Mouse (Mus musculus) embryo, embryonic 10 days (tissue): ENCODE measurements at regions not wholly inside any gene's neighbourhood (a gene's known extent, or its start where the extent isn't known, plus 50 kb on each side); places are given as distances from the start of the nearest gene placed in this dataset.

Source experiments
- DNase-seq: peaks from one replicate; pipeline ENCODE4 v3.0.0-alpha.2; 2015; ENCODE audit warnings: low spot score

- DNase-seq: no peak
Measured at GRCm38 (mm10) chr14:71231223-71231815, 631.7 kb upstream of the Fam160b2 start.

GRCm38 (mm10) chr14:71230484-71231188 is 631.0 kb upstream of the Fam160b2 start:
- DNase-seq: no peak

DNA sequence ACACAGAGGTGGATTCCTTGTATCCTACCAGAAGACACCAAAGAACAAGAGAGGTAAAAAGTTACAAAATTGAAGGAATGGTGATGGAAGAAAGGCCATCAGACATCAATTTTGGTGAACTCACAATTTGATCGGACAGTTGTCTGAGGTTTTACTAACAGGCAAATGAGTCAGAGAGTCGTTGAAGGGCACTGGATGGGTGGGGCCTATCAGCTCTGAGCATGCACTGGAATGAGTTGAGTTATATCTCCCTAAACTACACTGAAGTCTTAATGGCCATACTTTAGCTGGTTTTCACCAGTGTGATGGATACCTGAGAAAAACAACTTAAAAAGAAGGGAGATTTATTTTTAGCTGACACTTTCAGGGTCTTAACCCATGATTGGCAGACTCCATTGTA is 630.3 kb upstream of the Fam160b2 start:
- DNase-seq: no peak

GRCm38 (mm10) chr14:71228894-71229446 is 629.3 kb upstream of the Fam160b2 start:
- no peak for DNase-seq

DNA sequence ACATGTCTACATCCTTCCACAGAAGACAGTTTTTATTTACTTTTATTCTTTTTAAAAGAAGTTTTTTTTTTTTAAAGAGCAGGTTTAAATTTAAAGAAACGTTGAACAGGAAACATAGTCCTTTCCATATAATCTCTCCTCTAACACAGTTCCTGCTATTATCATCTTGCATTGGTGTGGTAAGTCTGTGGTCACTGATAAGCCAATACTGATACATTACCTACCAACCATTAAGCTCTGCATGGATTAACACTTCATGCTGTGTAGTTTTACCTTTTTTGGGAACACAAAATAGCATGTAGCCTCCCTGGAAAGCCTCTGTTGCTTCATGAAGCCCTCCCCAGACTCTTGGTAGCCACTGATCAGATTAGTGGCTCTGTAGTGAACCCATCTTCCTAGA is 617.4 kb upstream of the Fam160b2 start:
- no peak for DNase-seq

GRCm38 (mm10) chr14:71211359-71211978 is 611.8 kb upstream of the Fam160b2 start:
- no peak for DNase-seq

DNA sequence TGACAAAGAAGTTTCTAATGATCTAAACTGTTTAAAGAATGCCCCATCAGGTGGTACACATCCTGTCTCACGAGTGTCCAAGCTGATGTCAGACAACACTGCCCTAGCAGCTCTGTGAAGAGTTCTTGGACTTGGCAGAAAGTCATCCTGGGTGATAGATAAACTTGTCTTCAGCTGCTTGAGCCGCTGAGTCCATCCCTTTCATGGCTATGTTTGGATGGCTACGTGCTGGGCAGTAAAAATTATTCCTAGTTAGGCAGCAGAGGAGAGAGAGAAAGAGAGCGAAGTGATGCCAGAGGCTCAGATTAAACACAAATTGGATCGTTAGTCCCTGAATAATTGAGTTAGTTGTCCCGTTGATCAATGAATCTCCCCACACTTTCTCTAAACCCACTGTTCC is 603.8 kb upstream of the Fam160b2 start:
- DNase-seq: no peak

- DNase-seq: no peak
Measured at GRCm38 (mm10) chr14:71200917-71201316, 601.3 kb upstream of the Fam160b2 start.

DNA sequence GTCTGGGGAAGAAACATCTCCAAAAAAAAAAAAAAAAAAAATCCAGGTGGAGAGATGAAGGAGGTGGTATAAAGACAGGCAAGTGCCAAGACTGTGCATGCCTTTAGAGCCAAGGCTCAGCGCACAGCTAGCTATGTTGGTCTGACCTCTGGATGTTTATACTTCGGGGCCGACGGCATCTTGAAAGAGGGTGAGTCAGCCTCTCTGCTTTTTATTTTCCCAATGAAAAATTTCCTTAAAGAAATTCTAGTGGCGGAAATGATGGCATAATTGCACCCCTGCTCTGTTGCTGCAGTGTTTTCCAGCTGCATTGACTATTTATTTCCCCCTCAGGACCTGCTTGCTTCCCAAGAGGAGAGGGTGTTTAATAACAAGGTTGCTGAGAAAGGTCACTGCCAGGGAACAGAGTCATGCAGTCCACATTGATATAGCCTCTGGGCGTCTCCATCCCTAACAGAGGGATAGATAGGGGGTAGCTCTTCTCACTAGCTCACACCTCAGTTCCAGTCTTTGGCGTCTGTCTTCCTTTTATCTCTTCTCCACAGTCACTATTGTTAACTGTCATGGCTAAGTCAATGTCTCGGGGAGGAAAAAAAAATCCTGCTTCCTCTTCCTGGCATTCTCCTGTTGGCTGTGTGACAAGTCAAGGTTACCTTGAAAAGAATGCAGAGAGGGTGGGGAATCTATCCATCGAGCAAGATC is 599.7 kb upstream of the Fam160b2 start:
- DNase-seq: peak; percentile 4

DNA sequence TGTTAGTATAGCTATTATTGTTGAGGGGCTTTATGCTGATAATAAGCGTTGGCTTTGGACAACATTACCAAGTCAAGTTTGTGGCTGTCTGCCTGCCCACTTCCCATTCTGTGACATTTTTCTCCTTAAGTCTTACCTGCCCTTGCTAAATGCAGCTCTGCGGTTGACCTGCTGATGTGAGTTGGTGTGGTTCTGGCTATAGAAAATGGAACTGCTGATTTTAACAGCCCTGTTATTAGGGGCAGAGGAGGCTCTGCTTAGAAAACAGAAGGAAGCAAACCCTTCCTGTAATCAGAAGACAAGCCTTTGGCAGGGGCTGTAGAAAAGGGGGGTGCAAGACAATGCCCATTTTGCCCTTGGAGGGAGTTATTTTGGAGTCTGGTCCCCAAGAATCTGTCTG is 594.6 kb upstream of the Fam160b2 start:
- DNase-seq: no peak

- DNase-seq: no peak
Measured at GRCm38 (mm10) chr14:71192486-71192885, 592.9 kb upstream of the Fam160b2 start.

DNA sequence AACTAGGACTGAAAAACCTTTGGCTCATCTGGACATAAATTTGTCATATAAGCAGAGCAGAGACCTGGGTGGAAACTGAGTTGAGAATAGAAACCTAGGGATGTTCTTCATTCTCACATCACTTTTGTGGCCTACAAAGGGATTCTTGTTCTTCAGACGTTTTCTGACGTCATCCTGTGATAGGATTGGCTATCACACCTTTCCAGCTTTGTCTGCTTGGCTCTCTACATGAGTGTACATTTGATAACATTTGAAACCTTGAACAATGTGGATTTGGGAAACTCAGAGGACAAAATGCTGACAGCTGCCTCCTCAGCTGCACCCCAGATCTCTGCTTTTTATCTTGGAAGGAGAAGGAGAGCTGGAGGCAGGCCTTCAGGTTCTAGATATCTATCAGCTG is 589.7 kb upstream of the Fam160b2 start:
- DNase-seq: no peak

- no peak for DNase-seq
Measured at GRCm38 (mm10) chr14:71177341-71177740, 577.7 kb upstream of the Fam160b2 start.

DNA sequence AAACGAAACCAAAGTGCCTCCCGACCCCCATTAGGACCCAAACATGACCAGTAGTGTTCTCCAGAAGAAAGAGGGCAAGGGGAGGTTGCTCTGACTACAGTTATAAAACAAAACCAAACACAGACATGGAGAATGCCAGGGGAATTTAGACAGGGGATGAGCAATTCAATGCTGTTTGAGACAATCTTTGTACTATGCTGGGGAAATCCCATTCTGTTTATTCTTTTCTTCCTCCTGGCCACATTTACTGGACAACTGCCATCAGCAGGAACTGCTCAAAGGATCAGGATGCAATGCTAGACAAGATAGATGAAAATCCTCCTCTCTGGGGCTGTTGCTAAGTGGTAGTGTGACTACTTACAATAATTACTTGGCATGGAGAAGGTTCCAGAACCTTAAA is 574.5 kb upstream of the Fam160b2 start:
- no peak for DNase-seq

GRCm38 (mm10) chr14:71159556-71159955 is 559.9 kb upstream of the Fam160b2 start:
- DNase-seq: no peak

DNA sequence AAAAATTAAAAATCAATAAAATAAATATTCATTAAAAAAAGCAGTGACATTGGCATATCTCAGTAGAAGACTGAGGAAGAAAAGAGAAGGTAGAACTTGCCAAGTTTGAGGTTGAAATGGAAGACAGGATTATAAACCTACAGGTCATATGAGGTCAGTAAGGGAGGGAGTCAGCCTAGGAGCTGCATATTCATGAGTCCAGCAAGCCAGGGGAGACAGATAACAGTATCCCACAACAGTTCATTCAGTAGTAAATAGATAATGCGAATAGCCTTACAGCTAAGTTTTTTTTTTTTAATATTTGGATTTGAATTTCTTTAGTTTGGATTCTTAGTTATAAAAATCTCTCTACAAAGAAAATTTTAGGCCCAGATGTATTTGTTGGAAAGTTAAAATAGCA is 542.8 kb upstream of the Fam160b2 start:
- no peak for DNase-seq

- no peak for DNase-seq
Measured at GRCm38 (mm10) chr14:71129771-71130211, 530.2 kb upstream of the Fam160b2 start.

- no peak for DNase-seq
Measured at GRCm38 (mm10) chr14:71128495-71128894, 528.9 kb upstream of the Fam160b2 start.

DNA sequence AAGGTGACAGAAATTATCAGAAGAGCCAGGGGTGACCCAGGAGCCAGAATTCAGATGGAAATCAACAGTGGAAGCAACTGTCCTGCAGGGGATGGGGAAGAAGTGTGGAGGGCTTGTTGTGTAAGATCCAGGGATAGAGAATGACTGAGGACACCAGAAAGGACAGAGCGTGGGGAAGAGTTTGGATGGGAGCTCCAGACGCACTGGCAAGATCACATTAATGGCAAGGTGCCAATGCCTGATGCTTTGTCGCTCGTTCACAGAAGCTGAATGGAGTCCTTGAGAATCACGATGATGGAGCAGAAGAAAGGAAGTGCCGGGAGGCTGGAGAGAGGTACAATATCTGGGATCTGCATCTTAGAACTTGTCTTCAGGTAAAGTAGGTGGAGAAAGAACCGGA is 519.0 kb upstream of the Fam160b2 start:
- no peak for DNase-seq

GRCm38 (mm10) chr14:71115798-71116432 is 516.3 kb upstream of the Fam160b2 start:
- DNase-seq: no peak

GRCm38 (mm10) chr14:71115095-71115797 is 515.6 kb upstream of the Fam160b2 start:
- no peak for DNase-seq
